Mouse (Mus musculus) midbrain, embryonic 12.5 days (tissue): ENCODE results near the gene Spata32. TPM values are rescaled to one million over a fixed set of nuclear protein-coding genes. Genes with fewer than 3 reads are reported as not detected.

Experiments used
- ATAC-seq: fragments of 200-750 bp; cut with Nextera tagmentation; 2 replicates; pipeline ENCODE4 v1.8.0; 2017; ENCODE audit warnings: low read depth, moderate TSS enrichment, moderate library complexity; ENCODE audit not compliant: low FRiP score
- H3K27ac ChIP-seq: fragments of 300-500 bp; sonication (generic); replicated peaks from 2 replicates; pipeline ENCODE4 v1.5.1; 2016; ENCODE audit warnings: mild to moderate bottlenecking
- H3K27me3 ChIP-seq: fragments of 300-500 bp; sonication (generic); 2 replicates; pipeline ENCODE4 v1.6.1; 2016; ENCODE audit warnings: mild to moderate bottlenecking
- H3K36me3 ChIP-seq: fragments of 300-500 bp; sonication (generic); 2 replicates; pipeline ENCODE4 v1.6.1; 2016
- H3K4me1 ChIP-seq: fragments of 300-500 bp; sonication (generic); 2 replicates; pipeline ENCODE4 v1.6.1; 2016
- H3K4me2 ChIP-seq: fragments of 300-500 bp; sonication (generic); replicated peaks from 2 replicates; pipeline ENCODE4 v1.6.1; 2016; ENCODE audit warnings: mild to moderate bottlenecking, moderate library complexity
- H3K4me3 ChIP-seq: fragments of 300-500 bp; sonication (generic); 2 replicates; pipeline ENCODE4 v1.5.1; 2016; ENCODE audit warnings: mild to moderate bottlenecking
- H3K9ac ChIP-seq: fragments of 300-500 bp; sonication (generic); replicated peaks from 2 replicates; pipeline ENCODE4 v1.6.1; 2016; ENCODE audit warnings: mild to moderate bottlenecking, moderate library complexity
- H3K9me3 ChIP-seq: fragments of 300-500 bp; sonication (generic); 2 replicates; pipeline ENCODE4 v1.6.1; 2016; ENCODE audit warnings: mild to moderate bottlenecking
- WGBS: fragments of 180-500 bp; shearing (Covaris S2); methylation state at CpG from one replicate; pipeline ENCODE4 v1.1.7; 2016; 5-methylcytosine and 5-hydroxymethylcytosine counted together
- polyA plus RNA-seq: library from polyadenylated mRNA; unstranded; fragments of >200 nt; fragmentation: Nextera tagmentation; extraction: Ambion mirVana; gene quantifications from 2 replicates; pipeline ENCODE4 v1.2.1, GENCODE M21; 2016

The Spata32 gene
- polyA plus RNA-seq, 1 experiment from 2014 or later = not detected

GRCm38 (mm10) chr11:103260034-103260433 is 41.8 kb upstream of the Spata32 start:
- H3K4me3 ChIP-seq = no peak overlapping the region
- WGBS = 91% methylated on average over 5 of the region's 5 CpGs
- H3K4me2 ChIP-seq = no peak overlapping the region
- no peaks in the 10 kb centered on the region; the same call in 1 of the 2 replicates for H3K36me3 ChIP-seq
- no peaks in the 10 kb centered on the region for H3K27me3 ChIP-seq
- H3K9me3 ChIP-seq = no peaks in the 10 kb centered on the region
- H3K4me1 ChIP-seq = peaks cover 22% of the 10 kb centered on the region
- no peak for ATAC-seq
- H3K27ac ChIP-seq = no peak overlapping the region
- no peak overlapping the region for H3K9ac ChIP-seq

- no peaks in the 10 kb centered on the region for H3K27me3 ChIP-seq
Measured at GRCm38 (mm10) chr11:103257938-103258481, 39.8 kb upstream of the Spata32 start.

GRCm38 (mm10) chr11:103253605-103254004 is 35.4 kb upstream of the Spata32 start:
- no peak for ATAC-seq
- 92% methylated on average over 5 of the region's 5 CpGs for WGBS
- H3K27ac ChIP-seq = no peak overlapping the region
- no peak overlapping the region for H3K9ac ChIP-seq
- H3K4me2 ChIP-seq = no peak overlapping the region
- H3K27me3 ChIP-seq = no peaks in the 10 kb centered on the region
- no peak overlapping the region for H3K4me3 ChIP-seq
- peaks cover 12% of the 10 kb centered on the region; the same call in 1 of the 2 replicates for H3K4me1 ChIP-seq
- H3K9me3 ChIP-seq = no peaks in the 10 kb centered on the region
- H3K36me3 ChIP-seq = no peaks in the 10 kb centered on the region; the same call in 1 of the 2 replicates

More at GRCm38 (mm10) chr11:103257938-103258481, 39.8 kb upstream of the Spata32 start:
- Histone ChIP-seq H3K4me2 (no peak overlapping the region), H3K4me3 (no peak overlapping the region), H3K27ac (no peak overlapping the region), H3K9me3 (no peaks in the 10 kb centered on the region), H3K9ac (no peak overlapping the region), H3K4me1 (peaks cover 3% of the 10 kb centered on the region), H3K36me3 (no peaks in the 10 kb centered on the region; the same call in 1 of the 2 replicates)
- no peak for ATAC-seq
- WGBS = 91% methylated on average over 4 of the region's 4 CpGs

- Histone ChIP-seq H3K4me2 (no peak overlapping the region), H3K36me3 (no peaks in the 10 kb centered on the region; the same call in 1 of the 2 replicates), H3K4me1 (peaks cover 23% of the 10 kb centered on the region), H3K9ac (no peak overlapping the region), H3K4me3 (no peak overlapping the region), H3K27me3 (no peaks in the 10 kb centered on the region), H3K9me3 (no peaks in the 10 kb centered on the region), H3K27ac (no peak overlapping the region)
- 85% methylated on average over 5 of the region's 5 CpGs for WGBS
- ATAC-seq = no peak
Measured at GRCm38 (mm10) chr11:103252380-103252779, 34.1 kb upstream of the Spata32 start.

- Histone ChIP-seq H3K9me3 (no peaks in the 10 kb centered on the region), H3K27ac (no peak overlapping the region), H3K4me1 (peaks cover 30% of the 10 kb centered on the region), H3K4me3 (no peak overlapping the region), H3K27me3 (no peaks in the 10 kb centered on the region), H3K9ac (no peak overlapping the region), H3K4me2 (no peak overlapping the region), H3K36me3 (no peaks in the 10 kb centered on the region; the same call in 1 of the 2 replicates)
- no peak for ATAC-seq
- WGBS = 87% methylated on average over 3 of the region's 3 CpGs
Measured at GRCm38 (mm10) chr11:103250324-103250723, 32.1 kb upstream of the Spata32 start.

GRCm38 (mm10) chr11:103249509-103249908 is 31.3 kb upstream of the Spata32 start:
- H3K9ac ChIP-seq = no peak overlapping the region
- H3K4me3 ChIP-seq = no peak overlapping the region
- no peaks in the 10 kb centered on the region for H3K9me3 ChIP-seq
- no peak overlapping the region for H3K27ac ChIP-seq
- H3K27me3 ChIP-seq = no peaks in the 10 kb centered on the region
- no peak for ATAC-seq
- 57% methylated on average over 6 of the region's 6 CpGs for WGBS
- H3K36me3 ChIP-seq = 0 out of 2 replicates have a peak, but pooled peaks cover 2% of the 10 kb centered on the region
- no peak overlapping the region for H3K4me2 ChIP-seq
- H3K4me1 ChIP-seq = peaks cover 30% of the 10 kb centered on the region

- no peak overlapping the region for H3K9ac ChIP-seq
- H3K36me3 ChIP-seq = 0 out of 2 replicates have a peak, but pooled peaks cover 2% of the 10 kb centered on the region
- H3K4me3 ChIP-seq = no peak overlapping the region
- no peaks in the 10 kb centered on the region for H3K27me3 ChIP-seq
- no peak for ATAC-seq
- WGBS = 72% methylated on average over 5 of the region's 5 CpGs
- H3K4me1 ChIP-seq = peaks cover 30% of the 10 kb centered on the region
- no peak overlapping the region for H3K27ac ChIP-seq
- no peak overlapping the region for H3K4me2 ChIP-seq
- H3K9me3 ChIP-seq = no peaks in the 10 kb centered on the region
Measured at GRCm38 (mm10) chr11:103248837-103249236, 30.6 kb upstream of the Spata32 start.

GRCm38 (mm10) chr11:103247504-103248177 is 29.4 kb upstream of the Spata32 start:
- WGBS = 79% methylated on average over 11 of the region's 11 CpGs
- no peak overlapping the region for H3K9ac ChIP-seq
- H3K4me3 ChIP-seq = no peak overlapping the region
- H3K4me1 ChIP-seq = peaks cover 30% of the 10 kb centered on the region
- no peak overlapping the region for H3K4me2 ChIP-seq
- no peak for ATAC-seq
- H3K27me3 ChIP-seq = no peaks in the 10 kb centered on the region
- no peak overlapping the region; the same call in 1 of the 2 replicates for H3K27ac ChIP-seq
- 0 out of 2 replicates have a peak, but pooled peaks cover 2% of the 10 kb centered on the region for H3K36me3 ChIP-seq
- no peaks in the 10 kb centered on the region for H3K9me3 ChIP-seq

- Histone ChIP-seq H3K9me3 (no peaks in the 10 kb centered on the region), H3K27me3 (no peaks in the 10 kb centered on the region), H3K36me3 (peaks cover 5% of the 10 kb centered on the region; the same call in 1 of the 2 replicates), H3K4me2 (no peak overlapping the region), H3K4me3 (no peak overlapping the region), H3K4me1 (peaks cover 33% of the 10 kb centered on the region), H3K27ac (no peak overlapping the region), H3K9ac (no peak overlapping the region)
- no peak for ATAC-seq
- WGBS = 76% methylated on average over 4 of the region's 4 CpGs
Measured at GRCm38 (mm10) chr11:103246731-103247290, 28.6 kb upstream of the Spata32 start.

GRCm38 (mm10) chr11:103246081-103246730 is 28.0 kb upstream of the Spata32 start:
- Histone ChIP-seq H3K36me3 (peaks cover 9% of the 10 kb centered on the region; the same call in 1 of the 2 replicates), H3K4me1 (peaks cover 34% of the 10 kb centered on the region), H3K4me3 (no peak overlapping the region), H3K9me3 (no peaks in the 10 kb centered on the region), H3K27ac (no peak overlapping the region), H3K27me3 (no peaks in the 10 kb centered on the region), H3K9ac (no peak overlapping the region), H3K4me2 (no peak overlapping the region)
- WGBS = 85% methylated on average over 10 of the region's 10 CpGs
- no peak for ATAC-seq

GRCm38 (mm10) chr11:103244856-103245255 is 26.6 kb upstream of the Spata32 start:
- Histone ChIP-seq H3K4me3 (no peak overlapping the region), H3K36me3 (peaks cover 21% of the 10 kb centered on the region), H3K4me2 (no peak overlapping the region), H3K9ac (no peak overlapping the region), H3K4me1 (peaks cover 33% of the 10 kb centered on the region), H3K27me3 (no peaks in the 10 kb centered on the region), H3K9me3 (no peaks in the 10 kb centered on the region), H3K27ac (no peak overlapping the region)
- 91% methylated on average over 4 of the region's 4 CpGs for WGBS
- ATAC-seq = no peak

- no peak for ATAC-seq
- peaks cover 55% of the 10 kb centered on the region for H3K36me3 ChIP-seq
- no peak overlapping the region for H3K27ac ChIP-seq
- H3K9me3 ChIP-seq = no peaks in the 10 kb centered on the region
- H3K4me3 ChIP-seq = no peak overlapping the region
- 0 out of 2 replicates have a peak, but pooled peaks cover 3% of the 10 kb centered on the region for H3K4me1 ChIP-seq
- no peaks in the 10 kb centered on the region for H3K27me3 ChIP-seq
- no peak overlapping the region for H3K4me2 ChIP-seq
- no peak overlapping the region for H3K9ac ChIP-seq
- 60% methylated on average over 7 of the region's 7 CpGs for WGBS
Measured at GRCm38 (mm10) chr11:103240740-103241139, 22.5 kb upstream of the Spata32 start.
